Mouse (Mus musculus) midbrain, embryonic 10.5 days (tissue): ENCODE measurements around the gene Macf1. TPM values are rescaled to one million over a fixed set of nuclear protein-coding genes. Genes with fewer than 3 reads are reported as not detected.

ENCODE experiments used
- DNase-seq: peaks from one replicate; pipeline ENCODE4 v3.0.0-alpha.2; 2017; ENCODE audit warnings: low spot score
- H3K27ac ChIP-seq: fragments of 300-500 bp; sonication (generic); replicated peaks from 2 replicates; pipeline ENCODE4 v1.5.1; 2016; ENCODE audit warnings: mild to moderate bottlenecking
- H3K27me3 ChIP-seq: fragments of 300-500 bp; sonication (generic); 2 replicates; pipeline ENCODE4 v1.6.1; 2016; ENCODE audit warnings: low read depth, mild to moderate bottlenecking; ENCODE audit not compliant: poor library complexity, severe bottlenecking
- H3K36me3 ChIP-seq: fragments of 300-500 bp; sonication (generic); 2 replicates; pipeline ENCODE4 v1.6.1; 2016; ENCODE audit warnings: mild to moderate bottlenecking, moderate library complexity
- H3K4me1 ChIP-seq: fragments of 300-500 bp; sonication (generic); 2 replicates; pipeline ENCODE4 v1.6.1; 2016
- H3K4me3 ChIP-seq: fragments of 300-500 bp; sonication (generic); 2 replicates; pipeline ENCODE4 v1.5.1; 2016; ENCODE audit warnings: mild to moderate bottlenecking, moderate library complexity
- H3K9me3 ChIP-seq: fragments of 300-500 bp; sonication (generic); replicated peaks from 2 replicates; pipeline ENCODE4 v1.6.1; 2016; ENCODE audit warnings: mild to moderate bottlenecking
- WGBS: fragments of 180-500 bp; shearing (Covaris S2); methylation state at CpG from one replicate; pipeline ENCODE4 v1.1.7; 2016; 5-methylcytosine and 5-hydroxymethylcytosine counted together
- polyA plus RNA-seq: library from polyadenylated mRNA; unstranded; fragments of >200 nt; fragmentation: Nextera tagmentation; extraction: Ambion mirVana; gene quantifications from 2 replicates; pipeline ENCODE4 v1.2.1, GENCODE M21; 2016

The Macf1 gene
- polyA plus RNA-seq, 1 experiment from 2014 or later: 39.2 TPM

DNA sequence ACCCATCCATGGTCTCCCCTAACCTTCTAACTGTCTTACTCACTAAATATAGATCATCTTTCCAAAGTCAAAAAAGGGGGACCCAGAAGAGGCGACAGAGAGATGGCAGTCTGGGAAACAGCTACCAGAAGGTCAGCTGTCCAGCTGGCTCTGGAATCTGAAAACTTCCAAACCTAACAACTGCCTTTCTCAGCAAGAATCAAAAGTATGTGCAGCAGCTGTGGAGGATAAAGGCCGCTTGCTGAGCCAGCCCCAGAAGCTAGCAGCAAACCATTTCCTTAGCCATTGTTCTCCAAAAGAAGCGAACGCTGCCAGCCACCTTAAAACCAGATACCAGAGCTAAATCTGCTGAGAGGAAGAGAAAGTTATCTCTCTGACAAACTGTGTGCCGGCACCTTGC is 59.7 kb downstream of the Macf1 start:
- WGBS: 3% methylated on average over 5 of the region's 5 CpGs
- Histone ChIP-seq H3K9me3 (no peaks in the 10 kb centered on the region), H3K27me3 (no peaks in the 10 kb centered on the region), H3K4me3 (no peak overlapping the region), H3K4me1 (peaks cover 34% of the 10 kb centered on the region), H3K36me3 (peaks cover 8% of the 10 kb centered on the region; the same call in 1 of the 2 replicates), H3K27ac (peak overlapping the region; percentile 68)
- peak; percentile 48 for DNase-seq

DNA sequence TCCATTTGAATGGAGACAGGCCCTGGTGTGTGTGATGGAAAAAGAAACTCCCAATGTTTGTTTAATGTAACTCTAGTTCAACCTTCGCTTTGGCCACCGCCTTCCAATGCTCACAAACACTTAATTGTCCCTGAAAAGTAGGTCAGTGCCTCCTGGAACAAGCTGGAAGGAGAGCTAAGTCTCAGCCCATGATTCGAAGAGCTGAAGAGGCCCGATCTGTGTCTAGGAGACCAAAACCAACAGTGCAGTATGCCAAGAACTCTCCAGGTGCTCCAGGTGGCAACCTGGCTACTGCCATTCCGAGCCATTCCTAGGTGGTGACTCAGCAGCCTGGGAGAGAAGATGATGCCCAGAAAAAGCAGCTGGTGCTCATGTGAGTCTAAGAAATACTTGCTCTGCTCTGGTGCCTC is 60.4 kb downstream of the Macf1 start:
- peak overlapping the region; percentile 68 for H3K27ac ChIP-seq
- H3K4me1 ChIP-seq: peaks cover 34% of the 10 kb centered on the region
- DNase-seq: no peak
- WGBS: 85% methylated on average over 5 of the region's 5 CpGs
- no peaks in the 10 kb centered on the region for H3K27me3 ChIP-seq
- no peaks in the 10 kb centered on the region; the same call in 1 of the 2 replicates for H3K9me3 ChIP-seq
- no peak overlapping the region for H3K4me3 ChIP-seq
- peaks cover 10% of the 10 kb centered on the region; the same call in 1 of the 2 replicates for H3K36me3 ChIP-seq

DNA sequence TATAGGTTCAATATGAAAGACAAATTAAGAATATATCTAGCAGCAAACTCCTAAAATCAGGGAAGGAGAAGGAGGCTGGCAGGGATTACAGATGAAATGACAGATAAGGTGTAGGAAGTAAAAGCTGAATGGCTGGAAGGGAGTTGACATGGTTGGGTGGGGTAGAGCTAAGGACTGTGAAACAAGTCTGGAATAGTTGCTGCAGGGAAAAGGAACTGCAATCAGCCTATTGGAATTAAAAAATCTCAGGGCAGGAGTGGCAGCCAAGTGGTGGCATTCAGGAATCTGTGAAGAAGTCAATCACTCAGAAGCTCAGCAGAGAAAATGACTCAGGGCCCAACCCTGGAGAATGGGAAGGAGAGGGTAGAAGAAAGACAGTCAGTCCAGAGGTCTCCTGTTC is 62.4 kb downstream of the Macf1 start:
- no peaks in the 10 kb centered on the region for H3K27me3 ChIP-seq
- H3K4me3 ChIP-seq: no peak overlapping the region
- no peaks in the 10 kb centered on the region; the same call in 1 of the 2 replicates for H3K9me3 ChIP-seq
- H3K27ac ChIP-seq: no peak overlapping the region
- peaks cover 41% of the 10 kb centered on the region for H3K4me1 ChIP-seq
- no peak for DNase-seq
- peaks cover 24% of the 10 kb centered on the region; the same call in 1 of the 2 replicates for H3K36me3 ChIP-seq

GRCm38 (mm10) chr4:123617727-123618389 is 66.3 kb downstream of the Macf1 start:
- H3K27ac ChIP-seq: no peak overlapping the region
- WGBS: 72% methylated on average over 5 of the region's 5 CpGs
- H3K27me3 ChIP-seq: no peaks in the 10 kb centered on the region
- H3K4me1 ChIP-seq: peaks cover 33% of the 10 kb centered on the region
- no peak for DNase-seq
- no peaks in the 10 kb centered on the region; the same call in 1 of the 2 replicates for H3K9me3 ChIP-seq
- no peak overlapping the region for H3K4me3 ChIP-seq
- peaks cover 24% of the 10 kb centered on the region; the same call in 1 of the 2 replicates for H3K36me3 ChIP-seq

- H3K27me3 ChIP-seq: no peaks in the 10 kb centered on the region
- H3K27ac ChIP-seq: no peak overlapping the region
- 69% methylated on average over 4 of the region's 4 CpGs for WGBS
- no peak for DNase-seq
- no peak overlapping the region for H3K4me3 ChIP-seq
- H3K9me3 ChIP-seq: no peaks in the 10 kb centered on the region; the same call in 1 of the 2 replicates
- H3K4me1 ChIP-seq: peaks cover 37% of the 10 kb centered on the region
- peaks cover 24% of the 10 kb centered on the region; the same call in 1 of the 2 replicates for H3K36me3 ChIP-seq
Measured at GRCm38 (mm10) chr4:123616971-123617370, 67.2 kb downstream of the Macf1 start.

GRCm38 (mm10) chr4:123616501-123616900 is 67.7 kb downstream of the Macf1 start:
- Histone ChIP-seq H3K27ac (no peak overlapping the region), H3K4me1 (peaks cover 37% of the 10 kb centered on the region), H3K36me3 (peaks cover 24% of the 10 kb centered on the region; the same call in 1 of the 2 replicates), H3K9me3 (no peaks in the 10 kb centered on the region; the same call in 1 of the 2 replicates), H3K4me3 (no peak overlapping the region), H3K27me3 (no peaks in the 10 kb centered on the region)
- DNase-seq: no peak

- Histone ChIP-seq H3K4me3 (no peak overlapping the region), H3K4me1 (peaks cover 37% of the 10 kb centered on the region), H3K27me3 (no peaks in the 10 kb centered on the region), H3K9me3 (no peaks in the 10 kb centered on the region), H3K36me3 (peaks cover 15% of the 10 kb centered on the region), H3K27ac (0 out of 2 replicates have a peak overlapping the region, but pooled peaks have one; percentile 18)
- DNase-seq: no peak
- 82% methylated on average over 7 of the region's 7 CpGs for WGBS
Measured at GRCm38 (mm10) chr4:123613309-123613947, 70.7 kb downstream of the Macf1 start.

DNA sequence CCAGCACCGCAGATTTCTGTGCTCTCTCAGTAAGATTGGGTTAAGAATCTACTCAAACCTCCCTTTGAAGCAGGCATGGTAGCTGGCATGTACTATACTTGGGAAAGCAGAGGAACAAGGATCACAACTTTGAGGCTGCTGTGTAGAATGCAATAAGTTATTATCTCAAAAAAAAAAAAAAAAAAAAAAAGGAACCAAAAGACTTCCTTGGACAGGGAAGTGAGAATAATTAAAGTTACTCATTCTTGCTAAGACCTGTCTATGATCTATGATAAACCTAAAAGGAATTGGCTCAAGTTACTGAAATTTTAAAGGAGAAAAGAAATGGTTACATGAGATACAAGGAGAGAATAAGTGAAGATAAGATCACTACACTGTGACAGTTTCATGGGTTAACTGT is 72.2 kb downstream of the Macf1 start:
- Histone ChIP-seq H3K9me3 (no peaks in the 10 kb centered on the region; the same call in 1 of the 2 replicates), H3K27ac (no peak overlapping the region), H3K36me3 (peaks cover 17% of the 10 kb centered on the region), H3K4me3 (no peak overlapping the region), H3K4me1 (peaks cover 26% of the 10 kb centered on the region), H3K27me3 (no peaks in the 10 kb centered on the region)
- no peak for DNase-seq
- WGBS: 95% methylated on average over 1 of the region's 1 CpGs

GRCm38 (mm10) chr4:123611241-123611640 is 72.9 kb downstream of the Macf1 start:
- Histone ChIP-seq H3K9me3 (no peaks in the 10 kb centered on the region; the same call in 1 of the 2 replicates), H3K27ac (no peak overlapping the region), H3K4me1 (peaks cover 24% of the 10 kb centered on the region), H3K36me3 (peaks cover 17% of the 10 kb centered on the region), H3K27me3 (no peaks in the 10 kb centered on the region), H3K4me3 (no peak overlapping the region)
- no peak for DNase-seq
- WGBS: 79% methylated on average over 2 of the region's 2 CpGs

DNA sequence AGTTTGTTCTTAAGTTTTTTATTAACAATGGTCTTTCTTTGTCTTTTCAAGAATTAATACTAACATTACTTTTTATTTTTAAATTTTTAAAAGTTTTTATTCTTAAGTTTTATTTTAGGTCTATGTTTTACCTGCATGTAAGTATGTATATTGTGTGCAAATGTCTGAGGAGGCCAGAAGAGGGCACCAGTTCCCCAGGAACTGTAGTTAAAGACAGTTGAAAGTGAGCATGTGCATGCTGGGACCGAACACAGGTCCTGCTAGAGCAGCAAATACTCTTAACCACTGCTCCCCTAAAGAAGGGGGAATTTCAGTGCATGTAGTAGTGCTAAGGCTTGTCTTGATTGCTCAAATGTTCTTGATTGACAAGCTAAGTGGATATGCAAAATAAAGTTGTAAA is 77.0 kb downstream of the Macf1 start:
- Histone ChIP-seq H3K4me1 (peaks cover 29% of the 10 kb centered on the region), H3K4me3 (no peak overlapping the region), H3K9me3 (no peaks in the 10 kb centered on the region; the same call in 1 of the 2 replicates), H3K27ac (no peak overlapping the region), H3K27me3 (no peaks in the 10 kb centered on the region), H3K36me3 (peaks cover 17% of the 10 kb centered on the region)
- 84% methylated on average over 1 of the region's 1 CpGs for WGBS
- no peak for DNase-seq

GRCm38 (mm10) chr4:123605948-123606347 is 78.2 kb downstream of the Macf1 start:
- Histone ChIP-seq H3K36me3 (peaks cover 19% of the 10 kb centered on the region), H3K4me1 (peaks cover 32% of the 10 kb centered on the region), H3K27ac (no peak overlapping the region), H3K9me3 (no peaks in the 10 kb centered on the region; the same call in 1 of the 2 replicates), H3K4me3 (no peak overlapping the region), H3K27me3 (no peaks in the 10 kb centered on the region)
- 75% methylated on average over 5 of the region's 5 CpGs for WGBS
- no peak for DNase-seq

GRCm38 (mm10) chr4:123605309-123605708 is 78.9 kb downstream of the Macf1 start:
- WGBS: 81% methylated on average over 1 of the region's 1 CpGs

GRCm38 (mm10) chr4:123602700-123603261 is 81.4 kb downstream of the Macf1 start:
- Histone ChIP-seq H3K36me3 (peaks cover 16% of the 10 kb centered on the region), H3K27ac (peak overlapping the region; percentile 46; the same call in 1 of the 2 replicates), H3K4me1 (peaks cover 46% of the 10 kb centered on the region), H3K9me3 (no peaks in the 10 kb centered on the region; the same call in 1 of the 2 replicates), H3K27me3 (no peaks in the 10 kb centered on the region), H3K4me3 (no peak overlapping the region)
- DNase-seq: no peak
- WGBS: 43% methylated on average over 2 of the region's 2 CpGs

More at GRCm38 (mm10) chr4:123605309-123605708, 78.9 kb downstream of the Macf1 start:
- peaks cover 33% of the 10 kb centered on the region for H3K4me1 ChIP-seq
- peaks cover 24% of the 10 kb centered on the region for H3K36me3 ChIP-seq
- no peak for DNase-seq
- H3K9me3 ChIP-seq: no peaks in the 10 kb centered on the region; the same call in 1 of the 2 replicates
- H3K27ac ChIP-seq: no peak overlapping the region
- no peaks in the 10 kb centered on the region for H3K27me3 ChIP-seq
- no peak overlapping the region for H3K4me3 ChIP-seq
